Mouse (Mus musculus): ENCODE measurements around the gene Fcrlb.
A peak's percentile ranks its signal among the peaks of the same experiment; 100 is the strongest.

The Fcrlb gene

GRCm38 (mm10) chr1:170868107-170868904 lies 44.4 kb downstream of the Fcrlb start:
- DNase-seq (ENCODE audit: low spot score in 2 of 2), result peak; percentile 78 to 85

DNA sequence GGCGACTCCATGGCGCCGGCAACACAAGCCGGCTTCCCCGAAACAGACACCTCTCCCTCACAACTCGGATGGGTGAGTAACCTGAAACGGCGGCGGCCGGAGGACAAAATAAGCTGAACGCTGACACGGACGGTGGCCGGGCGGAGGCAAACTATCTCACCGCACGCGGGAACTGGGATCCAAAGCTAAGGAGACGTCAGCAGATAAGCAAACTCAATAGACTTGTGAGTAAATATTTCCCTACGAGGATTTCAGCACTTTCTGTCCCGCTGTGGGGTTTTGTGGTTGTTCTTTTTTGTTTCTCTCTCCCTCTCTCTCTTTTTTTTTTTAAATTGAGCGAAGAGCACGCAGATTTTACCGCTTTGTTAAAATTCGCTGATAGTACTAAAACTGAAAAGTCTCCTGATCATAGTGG lies 45.0 kb downstream of the Fcrlb start, which contains the start of gene Atf6:
Atf6 (minus strand) TSS at position 81 of the 415 bp plus-strand sequence.
- DNase-seq (ENCODE audit: low spot score in 2 of 2), result peak; percentile 96 to 97

GRCm38 (mm10) chr1:170866992-170867690 lies 45.6 kb downstream of the Fcrlb start:
- DNase-seq (ENCODE audit: low spot score in 2 of 2), result peak; percentile 52 to 60

GRCm38 (mm10) chr1:170865406-170865805 lies 47.3 kb downstream of the Fcrlb start:
- DNase-seq (ENCODE audit: low spot score in 2 of 2), result no peak

GRCm38 (mm10) chr1:170864754-170865153 lies 48.0 kb downstream of the Fcrlb start:
- no peak for DNase-seq (ENCODE audit: low spot score in 2 of 2)

GRCm38 (mm10) chr1:170864234-170864633 lies 48.5 kb downstream of the Fcrlb start:
- DNase-seq (ENCODE audit: low spot score in 2 of 2), result no peak

GRCm38 (mm10) chr1:170863033-170863432 lies 49.7 kb downstream of the Fcrlb start:
- no peak for DNase-seq (ENCODE audit: low spot score in 2 of 2)

GRCm38 (mm10) chr1:170862435-170862717 lies 50.4 kb downstream of the Fcrlb start:
- no peak for DNase-seq (ENCODE audit: low spot score in 2 of 2)

DNA sequence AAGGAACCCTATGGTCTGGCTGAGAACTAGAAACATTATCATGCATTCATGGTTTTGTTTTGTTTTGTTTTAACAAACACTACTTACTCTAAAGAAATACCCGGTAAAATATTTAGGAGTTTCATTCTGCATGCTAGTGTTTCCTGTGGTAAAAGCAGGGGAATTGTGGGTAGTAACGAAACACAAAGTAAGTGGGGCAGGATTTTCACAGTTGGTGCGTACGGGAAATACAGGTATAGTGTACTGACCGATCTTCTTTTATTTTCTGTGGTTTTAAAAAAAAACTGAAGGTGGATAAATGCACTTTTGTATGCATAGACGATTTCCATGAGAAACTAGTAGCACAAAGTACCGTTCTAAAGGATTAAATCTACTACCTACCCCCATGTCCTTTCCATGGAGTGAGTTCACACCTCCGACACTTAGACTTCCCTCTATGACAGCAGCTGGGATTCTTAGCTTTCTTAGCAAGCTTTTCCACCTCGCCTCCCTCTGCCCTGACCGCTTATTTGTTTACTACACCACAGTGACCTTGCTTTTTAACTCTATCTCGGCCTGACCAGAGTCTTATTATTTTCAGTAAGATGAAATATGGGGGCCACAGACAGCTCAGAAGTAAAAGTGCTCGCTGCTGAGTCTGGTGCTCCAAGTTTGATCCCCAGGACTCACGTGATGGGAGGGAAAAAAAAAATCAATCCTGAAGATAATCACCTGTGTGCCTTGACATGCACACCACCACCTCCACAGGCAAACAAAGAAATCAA lies 50.9 kb downstream of the Fcrlb start:
- DNase-seq (ENCODE audit: low spot score in 2 of 2), result no peak

DNA sequence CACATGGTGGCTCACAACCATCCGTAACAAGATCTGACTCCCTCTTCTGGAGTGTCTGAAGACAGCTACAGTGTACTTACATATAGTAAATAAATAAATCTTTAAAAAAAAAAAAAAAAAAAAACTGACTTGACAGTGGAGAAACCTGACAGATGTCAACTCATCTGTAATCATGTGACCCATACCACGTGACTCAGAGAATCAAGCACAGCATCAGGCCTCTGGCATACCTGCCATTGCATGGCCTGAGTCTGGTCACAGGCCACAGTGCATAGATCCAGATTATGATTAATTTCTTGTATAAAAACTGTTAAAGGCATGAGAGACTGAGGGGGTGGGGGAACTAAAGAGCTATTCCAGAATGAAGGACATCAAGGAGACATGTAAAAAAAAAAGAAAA lies 53.9 kb downstream of the Fcrlb start:
- DNase-seq (ENCODE audit: low spot score in 2 of 2), result no peak

DNA sequence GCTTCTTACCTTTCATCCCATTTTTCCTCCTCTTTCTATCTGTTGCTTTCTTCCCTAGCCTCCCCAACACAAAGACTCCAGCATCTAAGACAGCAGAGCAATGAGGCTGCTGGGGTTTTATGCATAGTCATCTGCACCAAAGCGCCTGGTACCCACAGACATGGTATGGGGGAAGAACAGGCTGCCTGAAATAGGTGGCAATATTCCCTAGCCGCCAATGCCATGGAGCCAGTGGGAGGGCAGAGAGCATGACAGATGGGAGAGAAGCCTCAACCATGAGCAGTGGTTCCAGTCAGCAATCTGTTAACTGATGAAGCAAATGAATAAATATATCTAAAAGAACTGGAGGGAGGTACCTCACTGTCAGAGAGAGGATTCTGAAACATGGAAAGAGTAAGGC lies 55.4 kb downstream of the Fcrlb start:
- DNase-seq (ENCODE audit: low spot score in 2 of 2), result no peak
